Mouse (Mus musculus): Measurements from ENCODE around the gene Tango2. TPM values are rescaled to one million over a fixed set of nuclear protein-coding genes. Genes with fewer than 3 reads are reported as not detected.

The Tango2 gene
- 74.0 and 79.5 TPM in 2 replicates for polyA plus RNA-seq (2015; fragmentation: Nextera tagmentation; extraction: Ambion mirVana)

- H3K27me3 ChIP-seq, result no peaks in the 10 kb centered on the region
- H3K36me3 ChIP-seq, result 0 out of 2 replicates have a peak, but pooled peaks cover 3% of the 10 kb centered on the region
- peaks cover 65% of the 10 kb centered on the region for H3K4me1 ChIP-seq (replicated peaks)
- under 1% methylated on average over 44 of the region's 44 CpGs for WGBS
- ATAC-seq (ENCODE audit: low read depth), result peak; percentile 89
- H3K9ac ChIP-seq, result peak within 1 kb of the TSS; percentile 93
- peak within 1 kb of the TSS; percentile 59 for H3K4me2 ChIP-seq
- no peaks in the 10 kb centered on the region for H3K9me3 ChIP-seq
- peak within 1 kb of the TSS; percentile 85 for H3K4me3 ChIP-seq
- peak within 1 kb of the TSS; percentile 75 for H3K27ac ChIP-seq (replicated peaks)
Measured at GRCm38 (mm10) chr16:18347931-18348600, at the start of gene Tango2, which contains the start of gene Arvcf. Tango2 (minus strand) TSS chr16:18348103. Arvcf (plus strand) TSS chr16:18348182.

GRCm38 (mm10) chr16:18396791-18397621, 49.1 kb upstream of the Tango2 start:
- H3K4me2 ChIP-seq, result no peak overlapping the region
- peaks cover 91% of the 10 kb centered on the region for H3K4me1 ChIP-seq (replicated peaks)
- H3K4me3 ChIP-seq, result no peak overlapping the region
- H3K27me3 ChIP-seq, result no peaks in the 10 kb centered on the region
- no peak overlapping the region for H3K9ac ChIP-seq
- H3K36me3 ChIP-seq, result peaks cover 55% of the 10 kb centered on the region
- WGBS, result 96% methylated on average over 27 of the region's 27 CpGs
- H3K27ac ChIP-seq (replicated peaks), result peak overlapping the region; percentile 79
- no peak for ATAC-seq (ENCODE audit: low read depth)
- no peaks in the 10 kb centered on the region for H3K9me3 ChIP-seq

- peak overlapping the region; percentile 63 for H3K9ac ChIP-seq
- WGBS, result 58% methylated on average over 2 of the region's 2 CpGs
- H3K9me3 ChIP-seq, result no peaks in the 10 kb centered on the region
- H3K27me3 ChIP-seq, result no peaks in the 10 kb centered on the region
- peak overlapping the region; percentile 75 for H3K4me2 ChIP-seq
- no peak for ATAC-seq (ENCODE audit: low read depth)
- H3K27ac ChIP-seq (replicated peaks), result peak overlapping the region; percentile 79
- H3K36me3 ChIP-seq, result peaks cover 47% of the 10 kb centered on the region
- no peak overlapping the region for H3K4me3 ChIP-seq
- H3K4me1 ChIP-seq (replicated peaks), result peaks cover 87% of the 10 kb centered on the region
Measured at GRCm38 (mm10) chr16:18396201-18396600, 48.3 kb upstream of the Tango2 start.

GRCm38 (mm10) chr16:18395620-18396036, 47.7 kb upstream of the Tango2 start:
- H3K9ac ChIP-seq, result peak overlapping the region; percentile 63; the same call in 1 of the 2 replicates
- peak overlapping the region; percentile 75 for H3K4me2 ChIP-seq
- WGBS, result 17% methylated on average over 6 of the region's 7 CpGs
- peaks cover 42% of the 10 kb centered on the region for H3K36me3 ChIP-seq
- H3K27me3 ChIP-seq, result no peaks in the 10 kb centered on the region
- H3K4me3 ChIP-seq, result no peak overlapping the region
- H3K27ac ChIP-seq (replicated peaks), result peak overlapping the region; percentile 79
- 0 out of 2 replicates have a peak, but pooled peaks have one; percentile 8 for ATAC-seq (ENCODE audit: low read depth)
- H3K4me1 ChIP-seq (replicated peaks), result peaks cover 87% of the 10 kb centered on the region
- H3K9me3 ChIP-seq, result no peaks in the 10 kb centered on the region

- peak; percentile 1; the same call in 1 of the 2 replicates for ATAC-seq (ENCODE audit: low read depth)
- Histone ChIP-seq H3K27me3 (no peaks in the 10 kb centered on the region), H3K36me3 (peaks cover 35% of the 10 kb centered on the region), H3K9me3 (no peaks in the 10 kb centered on the region), H3K4me2 (peak overlapping the region; percentile 75), H3K27ac (replicated peaks) (peak overlapping the region; percentile 89), H3K9ac (peak overlapping the region; percentile 63), H3K4me3 (peak overlapping the region; percentile 13), H3K4me1 (replicated peaks) (peaks cover 87% of the 10 kb centered on the region)
- 10% methylated on average over 11 of the region's 11 CpGs for whole genome bisulfite sequencing
Measured at GRCm38 (mm10) chr16:18394777-18395619, 47.1 kb upstream of the Tango2 start.

- peak overlapping the region; percentile 79 for H3K9ac ChIP-seq
- peaks cover 87% of the 10 kb centered on the region for H3K4me1 ChIP-seq (replicated peaks)
- 64% methylated on average over 3 of the region's 3 CpGs for WGBS
- ATAC-seq (ENCODE audit: low read depth), result no peak
- H3K4me2 ChIP-seq, result peak overlapping the region; percentile 75
- peak overlapping the region; percentile 56 for H3K4me3 ChIP-seq
- H3K36me3 ChIP-seq, result peaks cover 26% of the 10 kb centered on the region
- no peaks in the 10 kb centered on the region for H3K27me3 ChIP-seq
- no peaks in the 10 kb centered on the region for H3K9me3 ChIP-seq
- H3K27ac ChIP-seq (replicated peaks), result peak overlapping the region; percentile 89
Measured at GRCm38 (mm10) chr16:18394056-18394455, 46.2 kb upstream of the Tango2 start.

- Histone ChIP-seq H3K4me2 (peak overlapping the region; percentile 75), H3K4me1 (replicated peaks) (peaks cover 87% of the 10 kb centered on the region), H3K27me3 (no peaks in the 10 kb centered on the region), H3K9me3 (no peaks in the 10 kb centered on the region), H3K4me3 (peak overlapping the region; percentile 56), H3K27ac (replicated peaks) (peak overlapping the region; percentile 89), H3K36me3 (peaks cover 21% of the 10 kb centered on the region), H3K9ac (peak overlapping the region; percentile 79)
- 52% methylated on average over 5 of the region's 5 CpGs for WGBS
- ATAC-seq (ENCODE audit: low read depth), result 0 out of 2 replicates have a peak, but pooled peaks have one; percentile 0
Measured at GRCm38 (mm10) chr16:18393595-18393994, 45.7 kb upstream of the Tango2 start.

- peak overlapping the region; percentile 56 for H3K4me3 ChIP-seq
- H3K36me3 ChIP-seq, result peaks cover 13% of the 10 kb centered on the region
- peak overlapping the region; percentile 79 for H3K9ac ChIP-seq
- under 1% methylated on average over 63 of the region's 63 CpGs for WGBS
- ATAC-seq (ENCODE audit: low read depth), result peak; percentile 82
- no peaks in the 10 kb centered on the region for H3K27me3 ChIP-seq
- peaks cover 91% of the 10 kb centered on the region for H3K4me1 ChIP-seq (replicated peaks)
- H3K4me2 ChIP-seq, result peak overlapping the region; percentile 75
- peak overlapping the region; percentile 89 for H3K27ac ChIP-seq (replicated peaks)
- H3K9me3 ChIP-seq, result no peaks in the 10 kb centered on the region
Measured at GRCm38 (mm10) chr16:18392469-18393426, 44.8 kb upstream of the Tango2 start.

GRCm38 (mm10) chr16:18391728-18392127, 43.8 kb upstream of the Tango2 start:
- peak overlapping the region; percentile 89 for H3K27ac ChIP-seq (replicated peaks)
- H3K4me1 ChIP-seq (replicated peaks), result peaks cover 94% of the 10 kb centered on the region
- H3K4me2 ChIP-seq, result peak overlapping the region; percentile 75; the same call in 1 of the 2 replicates
- H3K9ac ChIP-seq, result peak overlapping the region; percentile 79
- H3K27me3 ChIP-seq, result no peaks in the 10 kb centered on the region
- WGBS, result 87% methylated on average over 3 of the region's 3 CpGs
- H3K4me3 ChIP-seq, result peak overlapping the region; percentile 56; the same call in 1 of the 2 replicates
- ATAC-seq (ENCODE audit: low read depth), result no peak
- peaks cover 3% of the 10 kb centered on the region for H3K36me3 ChIP-seq
- H3K9me3 ChIP-seq, result no peaks in the 10 kb centered on the region

- no peak overlapping the region for H3K27ac ChIP-seq (replicated peaks)
- WGBS, result 95% methylated on average over 3 of the region's 3 CpGs
- no peaks in the 10 kb centered on the region for H3K9me3 ChIP-seq
- H3K9ac ChIP-seq, result no peak overlapping the region
- peaks cover 94% of the 10 kb centered on the region for H3K4me1 ChIP-seq (replicated peaks)
- H3K4me3 ChIP-seq, result no peak overlapping the region
- no peak overlapping the region for H3K4me2 ChIP-seq
- ATAC-seq (ENCODE audit: low read depth), result no peak
- no peaks in the 10 kb centered on the region for H3K27me3 ChIP-seq
- no peaks in the 10 kb centered on the region for H3K36me3 ChIP-seq
Measured at GRCm38 (mm10) chr16:18391127-18391526, 43.2 kb upstream of the Tango2 start.
